Mouse (Mus musculus) c-Kit-negative CD71-positive TER-119-positive erythroid progenitor cells, embryonic 14.5 days (primary cell): Measurements from ENCODE around the gene Ptov1.
"Not testable (repeated sequence)": the region's sequence is repeated elsewhere in the genome, so short reads cannot be mapped to it uniquely, and the experiment has no call there.

Experiments used
- DNase-seq: peaks from one replicate; pipeline ENCODE4 v3.0.0-alpha.2; 2013; ENCODE audit warnings: low read depth, low spot score

Ptov1 gene

DNA sequence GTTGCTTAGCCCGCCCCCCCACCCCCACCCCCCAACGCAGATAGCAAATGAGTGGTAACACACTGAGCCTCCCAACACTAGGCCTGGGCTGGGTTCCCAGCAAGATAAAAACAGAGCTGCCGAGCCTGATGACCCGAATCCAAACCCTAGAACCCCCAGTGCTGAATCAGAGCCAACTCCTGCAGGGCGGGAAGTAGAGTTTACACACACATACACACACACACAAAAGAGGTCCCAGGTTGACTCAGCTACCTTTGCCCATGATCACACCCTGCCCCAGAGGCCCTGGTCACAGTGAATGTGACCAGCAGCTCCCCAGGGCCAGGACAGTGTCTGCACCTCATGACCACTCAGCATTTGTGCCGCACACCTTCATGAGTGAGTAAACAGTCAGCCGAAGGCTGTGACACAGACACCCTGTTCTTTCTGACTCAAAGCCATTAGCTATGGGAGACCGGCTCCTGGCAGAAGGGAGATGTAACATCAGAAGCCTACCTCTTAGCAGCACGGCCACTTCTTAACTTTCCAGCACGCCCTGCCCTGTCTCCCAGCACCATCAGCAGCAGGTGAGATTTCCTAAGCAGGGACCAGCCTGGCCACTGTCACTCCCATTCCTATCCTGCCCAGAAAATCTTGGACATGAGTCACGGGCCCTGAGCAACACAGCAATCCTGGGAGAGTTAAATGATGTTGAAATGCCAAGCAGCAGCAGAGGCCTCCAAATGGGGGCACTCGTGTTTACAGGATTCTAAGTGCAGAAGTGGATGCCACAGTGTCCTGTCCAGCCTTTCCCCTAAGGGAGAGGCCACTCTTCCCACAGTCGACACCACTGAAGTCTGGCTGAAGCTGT is 18.9 kb upstream of the Ptov1 start:
- no peak for DNase-seq

DNA sequence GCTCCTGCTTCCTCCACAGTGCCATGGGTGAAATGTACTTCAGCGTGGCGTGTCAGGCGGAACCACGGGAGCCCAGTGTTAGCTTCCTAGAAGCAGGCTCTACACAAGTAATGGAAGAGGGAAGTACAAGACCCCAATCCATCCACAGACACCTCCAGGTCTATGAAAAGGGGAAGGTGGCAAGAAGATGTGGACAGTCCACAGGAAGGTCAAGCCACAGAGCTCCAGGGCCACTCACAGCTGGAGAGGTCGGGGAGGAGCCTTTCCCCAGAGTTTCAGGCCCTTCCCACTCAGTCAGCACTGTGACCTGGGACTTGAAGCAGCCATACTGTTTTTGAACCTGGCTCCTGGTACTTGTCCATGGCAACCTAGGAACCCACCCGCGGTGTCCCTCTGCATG is 17.4 kb upstream of the Ptov1 start:
- DNase-seq, result no peak

DNA sequence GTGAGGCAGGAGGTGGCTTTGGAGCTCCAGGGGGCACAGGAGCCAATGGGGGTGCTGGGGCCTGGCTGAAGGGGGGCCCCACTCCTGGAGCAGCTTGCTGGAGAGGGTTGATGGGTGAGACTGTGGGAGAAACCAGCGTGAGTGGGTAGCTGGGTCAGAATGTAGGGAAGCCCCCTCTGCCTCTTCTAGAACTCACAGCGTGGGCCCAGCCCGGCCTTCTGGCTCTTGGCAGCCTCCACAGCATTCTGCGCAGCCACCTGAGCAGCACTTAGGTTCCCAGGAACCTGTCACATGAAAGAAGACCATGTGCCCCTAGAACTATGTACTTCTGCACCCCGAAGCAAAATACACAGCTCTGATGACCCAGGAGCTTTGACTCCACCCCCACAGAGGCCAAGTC is 15.0 kb upstream of the Ptov1 start:
- no peak for DNase-seq

DNA sequence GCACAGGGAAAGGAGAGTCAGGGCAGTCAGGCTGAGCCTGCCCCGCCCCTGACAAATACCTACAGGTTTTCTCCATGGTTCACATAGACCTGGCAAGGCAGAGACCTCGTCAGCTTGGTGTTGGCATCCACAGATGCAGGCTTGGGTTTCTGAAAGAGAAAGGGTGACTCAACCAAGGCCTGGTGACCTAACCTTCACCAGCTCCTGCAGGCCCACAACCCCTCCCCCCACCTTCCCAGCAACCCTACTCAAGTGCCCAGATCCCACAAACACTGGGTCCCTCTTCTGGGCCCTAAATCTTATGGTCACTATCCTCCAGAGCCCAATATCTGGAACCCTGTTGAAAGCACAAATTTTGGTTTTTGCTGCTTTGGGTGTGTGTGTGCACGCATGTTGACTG is 13.4 kb upstream of the Ptov1 start:
- DNase-seq, result no peak

DNA sequence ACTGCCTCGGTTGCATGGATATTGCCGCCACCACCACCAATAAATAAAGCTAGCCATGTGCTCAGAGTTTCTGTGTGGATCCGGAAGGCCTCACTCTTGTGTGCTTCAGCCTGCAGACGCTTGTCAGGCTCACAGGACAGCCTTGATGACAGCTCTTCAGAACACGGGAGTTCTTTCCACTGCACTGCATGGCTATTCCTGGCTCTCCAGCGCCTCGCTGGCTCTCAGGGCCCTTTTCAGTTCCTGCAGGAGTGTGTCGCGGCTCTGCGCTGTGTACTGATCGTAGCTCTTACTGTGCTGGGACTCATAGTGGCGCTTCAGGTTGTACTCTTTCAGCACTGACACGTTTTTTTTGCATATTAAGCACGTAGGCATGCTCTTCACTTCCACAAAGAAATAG is 8.2 kb upstream of the Ptov1 start:
- no peak for DNase-seq

DNA sequence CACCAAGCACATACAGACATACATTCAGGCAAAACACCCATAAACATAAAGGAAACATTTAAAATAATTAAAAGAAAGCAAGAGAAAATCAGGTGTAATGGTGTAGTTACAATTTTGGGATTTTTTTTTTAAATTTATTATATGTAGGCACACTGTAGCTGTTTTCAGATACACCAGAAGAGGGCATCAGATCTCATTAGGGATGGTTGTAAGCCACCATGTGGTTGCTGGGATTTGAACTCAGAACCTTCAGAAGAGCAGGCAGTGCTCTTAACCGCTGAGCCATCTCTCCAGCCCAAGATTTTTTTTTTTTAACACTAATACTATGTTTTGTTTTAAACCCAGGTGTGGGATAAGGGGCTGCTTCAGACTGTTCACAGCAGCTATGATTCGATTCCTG is 2.2 kb upstream of the Ptov1 start:
- DNase-seq, result not testable (repeated sequence)

DNA sequence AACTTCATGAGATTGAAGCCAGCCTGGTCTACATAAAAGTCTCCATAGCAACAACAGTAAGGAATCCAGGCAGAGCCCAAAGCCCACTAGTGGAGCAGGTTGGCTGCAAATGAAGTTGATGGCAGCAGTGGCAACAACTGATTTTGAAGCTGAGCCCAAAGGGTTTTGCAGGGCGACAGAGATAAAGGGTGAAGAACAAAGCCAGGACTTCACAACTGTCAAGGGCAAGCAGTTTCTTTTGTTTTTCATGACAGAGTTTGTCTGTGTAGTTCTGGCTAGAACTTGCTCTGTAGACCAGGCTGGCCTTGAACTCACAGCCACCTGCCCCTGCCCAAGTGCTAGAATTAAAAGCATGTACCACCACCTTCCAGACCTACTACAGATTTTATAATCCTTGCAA is 1.6 kb upstream of the Ptov1 start:
- DNase-seq, result no peak

DNA sequence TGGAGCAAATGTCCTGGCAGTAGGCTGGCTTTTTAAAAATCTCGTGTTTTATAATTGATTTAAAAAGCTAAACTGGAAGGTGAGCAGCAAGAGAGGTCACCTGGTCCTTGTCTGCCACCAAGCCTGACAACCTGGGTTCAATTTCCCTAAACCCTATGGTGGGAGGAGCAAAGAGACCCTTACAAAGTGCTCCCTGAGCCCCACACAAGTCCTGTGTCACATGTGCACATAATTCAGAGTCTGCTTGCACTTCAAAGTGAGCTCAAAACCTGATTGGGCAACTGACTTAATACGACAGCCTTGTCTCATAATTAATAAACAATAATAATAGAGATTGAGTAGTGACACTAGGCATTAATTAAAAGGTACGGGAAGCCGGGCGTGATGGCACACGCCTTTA is 1.0 kb upstream of the Ptov1 start:
- no peak for DNase-seq

DNA sequence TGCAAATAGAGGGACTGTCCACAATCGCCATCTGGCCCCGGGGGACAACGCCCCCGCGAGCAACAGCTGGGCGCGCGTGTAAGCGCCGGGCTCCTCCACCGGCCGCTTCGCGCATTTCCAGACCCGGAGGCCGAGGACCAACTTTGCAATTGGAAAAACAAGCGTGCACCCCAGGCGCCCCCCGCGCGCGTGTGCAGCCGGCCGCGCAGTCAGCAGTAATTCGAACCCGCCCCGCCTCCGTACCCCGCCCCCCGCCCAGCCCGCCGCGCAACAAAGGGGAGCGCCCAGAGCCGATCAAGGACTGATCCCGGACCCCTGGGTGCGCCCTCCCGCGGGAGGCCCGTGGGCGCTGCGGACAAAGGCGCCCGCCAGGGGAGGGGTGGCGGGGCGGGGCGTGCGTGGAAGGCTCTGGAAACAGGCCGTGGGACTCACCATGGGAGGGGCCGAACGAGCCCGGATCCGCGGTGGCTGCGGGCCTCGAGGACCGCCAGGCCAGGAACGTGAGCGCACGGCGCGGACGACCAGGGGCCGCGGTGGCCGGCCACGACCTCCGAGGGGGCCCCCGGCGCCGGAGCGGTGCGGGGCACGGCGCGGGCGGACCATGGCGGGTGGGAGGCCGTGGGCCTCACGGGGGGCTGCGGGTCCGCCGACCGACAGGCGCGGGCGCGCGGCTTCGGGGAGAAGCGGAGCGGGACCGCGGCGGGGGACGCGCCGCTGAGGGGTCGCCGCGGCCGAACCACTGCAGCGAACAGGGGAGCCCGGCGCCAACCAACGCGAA is 480 bp downstream of the Ptov1 start:
- DNase-seq, result no peak

DNA sequence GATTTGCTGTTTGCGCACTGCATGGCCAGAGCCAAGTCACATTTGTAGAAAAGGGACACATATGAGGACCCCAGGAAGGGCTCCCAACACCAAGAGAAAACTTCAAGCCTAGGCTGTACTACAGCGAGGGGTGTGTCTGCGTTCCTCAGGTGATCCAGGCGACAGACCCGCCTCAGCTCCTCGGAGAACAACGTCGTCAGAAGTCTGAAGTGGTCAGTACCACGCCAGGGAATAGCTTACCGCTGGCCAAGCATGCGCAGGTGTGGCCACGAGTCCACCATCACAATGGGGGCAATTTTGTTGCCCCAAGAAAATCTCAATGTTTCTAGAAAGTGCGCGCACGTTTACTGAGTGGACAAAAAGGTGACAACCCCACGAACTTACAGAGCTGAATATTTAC is 1.1 kb downstream of the Ptov1 start:
- DNase-seq, result no peak

DNA sequence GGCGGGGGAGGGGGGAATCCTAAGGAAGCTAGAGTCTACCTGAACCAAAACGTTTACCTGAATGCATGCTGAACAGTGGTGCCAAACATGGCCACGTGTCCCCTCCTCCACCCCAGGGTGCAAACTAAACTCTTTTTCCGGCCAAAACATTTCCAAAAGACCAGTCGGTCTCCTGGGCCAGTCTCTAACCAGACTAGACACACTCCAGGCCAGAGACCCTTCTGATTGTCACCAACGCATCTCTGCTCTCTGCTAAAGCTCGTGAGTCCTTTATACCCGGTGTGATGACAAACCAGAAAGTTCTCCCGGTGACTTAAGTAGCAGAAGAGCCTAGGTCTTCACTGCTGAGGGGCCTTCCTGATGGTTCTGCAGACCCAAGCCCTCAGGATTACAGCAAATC is 1.8 kb downstream of the Ptov1 start:
- DNase-seq, result no peak

DNA sequence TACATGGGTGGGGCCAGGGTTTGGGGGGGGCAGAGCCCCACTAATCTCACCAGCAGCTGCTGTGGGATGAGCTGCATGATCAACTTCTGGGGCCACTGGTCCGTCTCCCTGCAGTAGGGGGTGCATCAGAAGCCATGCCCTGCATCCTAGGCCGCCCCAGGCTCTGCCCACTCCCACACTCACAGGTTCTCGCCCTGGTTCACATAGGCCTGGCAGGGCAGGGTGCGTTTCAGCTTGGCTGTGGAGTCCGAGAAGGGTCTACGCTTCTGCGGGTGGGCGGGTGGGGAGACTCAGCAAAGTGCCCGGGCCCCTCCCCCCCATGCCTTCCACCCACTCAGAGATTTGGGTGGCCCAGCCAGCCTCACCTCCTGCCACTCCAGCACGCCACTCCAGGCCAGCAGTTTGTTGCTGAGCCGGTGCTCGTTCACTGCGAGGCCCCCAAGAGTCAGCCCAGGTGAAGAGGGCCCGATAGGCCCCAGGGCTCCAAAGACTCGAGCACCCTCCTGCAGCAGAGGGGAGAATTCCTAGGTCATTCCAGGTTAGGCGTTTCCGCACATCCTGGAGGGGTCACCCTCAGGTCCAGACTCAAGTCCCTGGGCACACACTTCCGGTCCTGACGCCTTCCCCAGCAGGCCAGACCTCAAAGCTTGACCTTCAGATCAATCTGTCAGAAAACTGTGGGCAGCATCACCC is 2.4 kb downstream of the Ptov1 start:
- no peak for DNase-seq

DNA sequence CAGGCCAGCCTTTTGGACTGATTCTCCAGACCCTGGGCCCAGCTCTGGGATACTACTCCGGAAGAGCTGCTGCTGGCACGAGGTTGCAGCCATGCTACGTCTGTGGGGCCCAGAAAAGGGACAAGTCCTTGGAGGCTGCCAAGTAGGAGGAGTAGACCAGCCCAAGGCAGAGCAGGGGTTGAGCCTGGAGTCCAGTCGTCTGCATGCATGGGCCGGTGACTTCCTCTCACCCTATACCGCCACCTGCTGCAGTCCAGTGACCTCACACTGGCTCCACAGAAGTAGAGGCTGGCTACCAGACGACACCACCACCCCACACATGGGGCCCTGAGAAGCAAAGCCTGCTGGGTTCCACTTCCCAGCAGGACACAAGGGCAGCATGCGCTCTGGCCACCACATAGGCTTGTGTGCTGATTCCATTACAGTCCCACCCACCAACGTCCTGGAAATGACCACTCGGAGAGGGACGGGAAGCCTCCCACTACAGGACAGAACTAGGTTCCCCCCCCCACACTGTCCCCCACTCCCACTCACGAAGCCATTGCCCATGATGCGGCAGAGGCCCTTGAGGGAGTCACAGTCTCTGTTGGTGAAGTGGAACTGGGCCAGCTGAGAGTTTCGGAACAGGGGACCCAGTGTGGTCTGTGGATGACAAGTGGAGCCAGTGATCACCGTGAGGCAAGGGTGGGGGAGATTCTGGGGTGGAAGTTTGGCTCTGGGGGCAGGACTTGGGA is 3.1 kb downstream of the Ptov1 start:
- DNase-seq, result no peak

DNA sequence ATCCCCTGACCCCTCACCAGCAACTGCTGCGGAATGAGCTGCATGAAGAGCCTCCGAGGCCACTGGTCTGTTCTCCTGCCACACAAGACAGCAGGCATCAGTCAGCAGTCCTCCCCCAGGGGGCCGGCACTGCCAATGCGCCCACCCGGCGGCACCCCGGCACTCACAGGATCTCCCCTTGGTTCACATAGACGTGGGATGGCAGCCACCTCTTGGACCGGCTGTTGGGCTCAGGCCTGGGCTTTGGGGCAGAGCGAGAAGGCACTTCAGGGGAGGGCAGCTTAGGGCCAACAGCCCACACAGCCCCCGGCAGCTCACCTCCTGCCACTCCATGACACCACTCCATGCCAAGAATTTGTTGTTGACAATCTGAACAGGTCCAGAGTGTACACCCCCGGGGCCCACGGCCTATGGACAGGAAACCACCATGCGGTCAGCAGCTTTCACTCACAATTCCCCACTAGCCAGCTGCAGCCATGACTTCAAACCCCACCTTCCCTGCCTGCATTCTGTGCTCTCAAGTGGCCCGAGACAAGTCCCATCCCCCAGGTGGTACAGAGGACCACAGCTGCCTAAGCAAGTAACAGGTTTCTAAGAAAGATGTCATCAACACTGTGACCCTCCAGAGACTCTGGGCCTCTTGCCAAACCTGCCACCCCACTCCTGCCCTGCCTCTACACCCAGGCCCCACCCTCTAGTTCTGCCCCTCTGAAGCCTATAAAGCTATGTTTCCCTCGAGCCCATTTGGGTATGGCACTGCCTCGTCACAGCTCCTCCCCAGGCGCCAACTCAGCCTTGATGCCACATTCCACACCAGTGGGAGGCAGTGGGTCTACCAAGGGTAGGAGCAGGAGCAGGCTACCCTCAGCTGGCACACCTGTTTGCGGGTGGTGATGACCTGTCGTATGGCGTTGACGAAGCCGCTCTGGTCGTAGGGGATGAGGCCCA is 4.7 kb downstream of the Ptov1 start:
- DNase-seq, result no peak

DNA sequence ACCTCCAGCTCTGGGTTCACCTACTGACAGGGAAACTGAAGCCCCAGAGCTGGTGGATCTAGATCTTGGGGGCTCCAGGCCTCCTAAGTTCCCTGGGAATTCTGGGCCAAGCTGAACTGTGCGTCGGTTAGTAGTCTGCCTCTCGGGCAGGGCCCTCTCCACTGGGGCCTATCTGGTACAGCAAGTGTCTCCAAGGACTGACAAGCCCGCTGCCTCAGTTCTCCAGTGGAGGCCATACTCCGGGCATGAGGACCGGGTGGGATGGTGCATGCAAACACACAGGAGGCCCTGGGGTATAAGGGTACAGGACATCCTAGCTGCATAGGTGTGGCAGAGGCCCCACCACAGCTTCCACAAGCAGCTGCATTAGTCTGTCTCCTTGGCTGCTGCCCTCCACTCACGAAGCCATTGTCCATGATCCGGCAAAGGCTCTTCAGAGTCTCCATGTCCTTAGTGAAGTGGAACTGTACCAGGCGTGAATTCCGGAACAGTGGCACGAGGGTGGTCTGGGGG is 5.5 kb downstream of the Ptov1 start:
- DNase-seq, result no peak

DNA sequence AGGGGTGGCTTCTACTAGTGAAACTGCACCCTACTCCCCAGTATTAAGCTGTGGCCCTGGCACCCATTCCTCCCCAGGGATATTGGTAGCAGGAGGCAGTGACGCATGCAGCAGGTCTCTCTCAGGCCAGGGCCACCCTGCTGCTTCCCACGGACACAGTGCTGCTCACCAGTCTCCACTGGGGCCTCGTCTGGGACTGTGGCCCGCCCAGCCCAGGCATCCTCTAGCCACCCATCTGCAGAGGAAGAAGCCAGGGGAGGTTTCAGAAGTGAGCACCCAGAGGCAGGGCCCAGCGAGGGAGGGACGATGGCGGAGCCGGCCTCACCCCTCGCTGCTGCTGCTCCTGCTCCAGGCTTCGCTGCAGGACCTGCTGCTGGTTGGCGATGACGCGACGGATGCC is 6.4 kb downstream of the Ptov1 start:
- DNase-seq, result no peak

DNA sequence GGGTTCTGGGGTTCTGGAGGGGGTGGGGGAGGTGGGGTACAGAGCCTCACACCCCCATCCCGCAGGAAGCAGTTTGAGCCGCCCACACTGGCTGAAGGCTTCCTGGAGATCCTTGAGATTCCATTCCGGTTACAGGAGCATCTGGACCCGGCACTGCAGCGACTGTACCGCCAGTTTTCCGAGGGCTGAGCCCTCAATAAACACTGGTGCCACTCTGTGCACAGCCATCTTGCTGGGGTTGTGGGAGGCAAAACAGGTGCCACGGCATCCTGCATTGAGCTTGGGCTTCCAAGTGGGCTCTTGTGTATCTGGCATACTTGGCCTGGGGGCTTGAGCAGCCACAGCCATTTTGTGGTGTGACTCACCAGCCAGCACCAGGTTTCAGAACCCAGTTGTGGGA is 7.2 kb downstream of the Ptov1 start:
- DNase-seq, result no peak

DNA sequence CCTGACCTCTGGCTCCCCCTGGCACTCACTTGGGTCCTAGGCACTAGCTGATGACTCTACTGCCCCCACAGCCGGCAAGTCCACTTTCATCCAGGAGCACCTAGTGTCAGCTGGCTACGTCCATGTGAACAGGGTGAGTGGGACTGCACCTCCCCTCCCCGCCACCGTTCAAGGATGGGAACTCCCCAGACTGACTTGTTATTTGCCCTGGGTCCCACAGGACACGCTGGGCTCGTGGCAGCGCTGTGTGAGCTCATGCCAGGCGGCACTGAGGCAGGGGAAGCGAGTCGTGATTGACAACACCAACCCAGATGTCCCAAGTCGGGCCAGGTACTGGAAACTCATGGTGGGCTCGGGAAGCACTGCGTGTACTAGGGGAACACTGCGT is 8.2 kb downstream of the Ptov1 start:
- no peak for DNase-seq

DNA sequence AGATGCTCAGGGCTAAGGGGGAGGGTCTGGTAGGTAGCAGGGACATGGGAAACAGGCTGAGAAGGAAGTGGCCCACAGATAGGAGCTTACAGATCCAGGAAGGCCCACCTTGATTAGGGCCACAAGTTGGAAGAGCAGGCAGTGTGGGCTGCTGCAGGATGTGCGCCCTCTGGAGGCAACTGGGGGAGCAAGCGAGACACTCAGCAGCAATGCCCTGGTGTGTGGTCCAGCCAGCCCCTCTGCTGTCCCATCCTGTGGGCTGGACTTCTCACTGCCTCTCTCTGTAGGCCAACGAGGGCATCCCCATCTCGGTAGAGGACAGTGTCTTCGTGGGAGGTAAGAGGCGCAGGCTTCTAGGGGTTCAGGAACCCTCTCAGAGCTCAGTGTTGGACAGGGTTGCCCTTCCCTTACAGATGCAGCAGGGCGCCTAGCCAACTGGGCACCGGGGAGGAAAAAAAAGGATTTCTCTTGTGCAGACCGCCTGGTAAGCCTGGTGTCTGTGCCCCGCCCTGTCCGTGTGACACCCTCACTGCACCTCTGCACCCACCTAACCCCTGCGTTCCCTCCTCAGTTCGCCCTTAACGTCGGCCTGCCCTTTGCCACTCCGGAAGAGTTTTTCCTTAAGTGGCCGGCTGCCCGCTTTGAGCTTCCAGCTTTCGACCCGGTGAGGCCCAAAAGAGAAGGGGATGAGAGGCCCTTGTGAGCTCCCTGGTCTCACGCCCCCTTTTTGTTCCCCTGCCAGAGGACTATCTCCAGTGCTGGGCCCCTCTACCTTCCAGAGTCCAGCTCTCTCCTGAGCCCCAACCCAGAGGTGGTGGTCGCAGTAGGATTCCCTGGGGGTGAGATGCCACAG is 8.8 kb downstream of the Ptov1 start:
- DNase-seq, result peak; percentile 41

DNA sequence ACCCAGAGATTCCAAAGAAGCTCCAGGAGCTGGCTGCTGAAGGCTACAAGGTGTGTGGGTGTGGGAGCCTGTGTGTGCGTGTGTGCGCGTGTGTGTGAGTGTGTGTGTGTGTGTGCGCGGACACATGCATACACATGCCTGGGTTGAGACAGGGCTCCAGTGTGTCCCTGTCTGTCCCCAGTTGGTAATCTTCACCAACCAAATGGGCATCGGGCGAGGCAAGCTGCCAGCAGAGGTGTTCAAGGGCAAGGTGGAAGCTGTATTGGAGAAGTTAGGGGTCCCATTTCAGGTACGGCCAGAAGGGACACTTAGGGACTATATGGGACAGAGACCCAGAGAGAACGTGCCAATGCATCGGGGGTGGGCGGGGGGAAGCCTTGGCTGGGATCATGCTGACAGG is 9.7 kb downstream of the Ptov1 start:
- DNase-seq, result no peak
